Mouse (Mus musculus): ENCODE data around the gene Pex3.
"Not testable (repeated sequence)": the region's sequence is repeated elsewhere in the genome, so short reads cannot be mapped to it uniquely, and the experiment has no call there.

Pex3 gene

DNA sequence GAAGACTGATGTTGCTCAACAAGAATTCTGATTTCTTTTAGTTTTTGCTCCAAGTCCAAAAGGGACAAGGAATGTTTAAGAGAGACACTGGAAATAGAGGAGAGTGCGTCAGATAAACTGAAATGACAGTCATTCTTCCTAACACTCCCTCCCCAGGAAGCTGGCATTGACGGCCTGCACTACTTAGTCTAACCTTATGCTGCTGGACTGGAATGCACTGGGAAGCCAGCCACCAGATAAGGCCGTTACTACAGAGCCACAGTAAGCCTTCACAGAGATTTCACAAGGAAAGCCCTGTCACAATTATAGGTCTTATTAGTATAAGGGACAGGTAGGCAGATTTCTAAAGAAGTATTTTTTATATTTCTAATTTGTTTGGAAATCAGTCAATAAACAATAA, 18.2 kb downstream of the Pex3 start:
- no peak for DNase-seq

- DNase-seq = no peak
Measured at GRCm38 (mm10) chr10:13528155-13528554, 24.8 kb downstream of the Pex3 start.

DNA sequence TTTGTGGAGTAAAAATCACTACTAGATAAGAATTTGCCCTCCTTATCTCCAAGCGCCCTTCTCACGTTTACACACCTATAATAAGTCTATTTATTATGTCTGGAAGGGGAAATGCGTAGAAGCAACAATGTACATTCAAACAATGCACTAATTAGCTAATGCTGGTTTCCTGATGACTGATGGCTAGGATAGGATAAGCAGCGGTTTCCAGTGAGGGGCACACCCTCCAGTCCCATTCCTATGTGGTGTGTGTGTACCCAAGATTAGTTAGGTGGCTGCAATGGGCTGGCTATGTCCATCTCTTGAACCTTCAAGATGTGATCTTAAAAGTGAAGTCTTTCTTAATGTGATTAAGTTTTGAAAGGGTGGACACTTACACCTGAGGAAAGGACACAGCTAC, 31.1 kb downstream of the Pex3 start:
- DNase-seq = no peak

- DNase-seq = no peak
Measured at GRCm38 (mm10) chr10:13502371-13502770, 50.6 kb downstream of the Pex3 start.

DNA sequence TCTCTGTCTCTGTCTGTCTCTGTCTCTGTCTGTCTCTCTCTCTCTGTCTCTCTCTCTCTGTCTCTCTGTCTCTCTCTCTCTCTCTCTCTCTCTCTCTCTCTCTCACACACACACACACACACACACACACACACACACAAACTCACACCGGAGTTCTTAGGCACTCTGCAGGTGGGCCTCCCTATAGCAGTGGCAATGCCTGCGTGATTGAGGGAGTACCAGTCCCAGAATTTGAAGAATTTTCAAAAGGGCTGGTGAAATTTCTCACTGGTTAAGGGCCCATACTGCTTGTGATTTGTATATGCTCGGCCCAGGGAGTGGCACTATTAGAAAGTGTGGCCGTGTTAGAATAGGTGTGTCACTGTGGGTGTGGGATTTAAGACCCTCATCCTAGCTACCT, 51.4 kb downstream of the Pex3 start:
- DNase-seq = not testable (repeated sequence)

DNA sequence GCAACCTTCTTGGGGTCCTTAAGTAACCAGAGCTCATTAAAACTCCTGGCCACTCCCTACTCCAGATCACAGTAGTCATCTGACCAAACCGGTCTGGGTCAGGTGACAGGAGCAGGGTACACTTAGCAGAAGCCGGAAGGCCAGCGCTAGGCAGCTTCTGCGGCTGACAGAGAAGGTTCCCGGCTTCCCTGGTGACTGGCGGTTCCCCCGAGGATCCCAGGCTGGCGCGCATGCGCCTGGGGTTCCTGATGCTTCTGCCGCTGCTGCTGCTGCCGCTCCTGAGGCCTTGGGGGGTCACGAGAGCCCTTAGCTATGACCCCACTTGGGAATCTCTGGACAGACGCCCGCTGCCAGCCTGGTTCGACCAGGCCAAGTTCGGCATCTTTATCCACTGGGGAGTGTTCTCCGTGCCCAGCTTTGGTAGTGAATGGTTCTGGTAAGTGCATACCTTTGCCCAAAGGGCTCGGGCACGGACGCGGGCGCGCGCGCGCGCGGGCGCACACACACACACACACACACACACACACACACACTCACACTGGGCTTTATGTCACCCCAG, 51.9 kb downstream of the Pex3 start:
- peak; percentile 85 for DNase-seq

DNA sequence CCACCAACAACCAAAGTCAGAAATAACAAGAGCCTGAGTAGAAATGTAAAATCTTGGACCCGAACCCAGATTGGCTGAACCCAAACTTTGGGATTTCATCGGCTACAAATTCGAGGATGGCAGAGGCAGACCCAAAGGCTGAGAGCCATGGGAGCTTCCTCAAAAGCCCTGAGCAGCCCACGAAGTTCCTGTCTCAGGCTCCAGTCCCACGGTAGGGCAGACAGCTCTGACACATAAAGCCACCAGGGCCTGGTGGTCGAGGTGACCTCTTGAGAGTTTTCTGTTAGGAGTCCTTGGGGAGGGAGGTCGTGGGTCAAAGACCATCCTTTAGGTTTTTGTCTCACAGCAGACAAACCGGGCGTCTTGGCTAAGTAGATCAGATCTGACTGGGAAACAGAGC, 52.5 kb downstream of the Pex3 start:
- DNase-seq = no peak

- no peak for DNase-seq
Measured at GRCm38 (mm10) chr10:13499331-13499730, 53.6 kb downstream of the Pex3 start, which contains the start of gene Fuca2. Fuca2 (plus strand) TSS chr10:13499540.

DNA sequence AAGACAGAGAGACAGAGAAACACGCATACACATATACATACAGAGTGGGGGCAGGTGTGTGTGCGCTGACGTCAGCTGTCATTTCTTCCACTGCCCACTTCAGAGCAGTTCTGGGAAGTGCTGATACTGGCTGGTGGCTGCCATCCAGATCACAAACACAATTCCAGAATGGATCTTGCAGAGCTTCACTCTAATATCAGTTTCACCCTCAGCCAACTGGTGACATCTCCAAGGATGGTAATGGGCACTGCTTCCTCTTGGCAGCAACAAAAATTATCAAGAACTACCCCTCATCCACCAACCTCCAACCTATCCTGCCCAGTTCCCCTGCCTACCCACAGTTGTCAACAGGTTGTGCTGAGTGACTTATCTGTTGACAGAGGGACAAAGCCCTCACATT, 56.6 kb downstream of the Pex3 start:
- DNase-seq = no peak

DNA sequence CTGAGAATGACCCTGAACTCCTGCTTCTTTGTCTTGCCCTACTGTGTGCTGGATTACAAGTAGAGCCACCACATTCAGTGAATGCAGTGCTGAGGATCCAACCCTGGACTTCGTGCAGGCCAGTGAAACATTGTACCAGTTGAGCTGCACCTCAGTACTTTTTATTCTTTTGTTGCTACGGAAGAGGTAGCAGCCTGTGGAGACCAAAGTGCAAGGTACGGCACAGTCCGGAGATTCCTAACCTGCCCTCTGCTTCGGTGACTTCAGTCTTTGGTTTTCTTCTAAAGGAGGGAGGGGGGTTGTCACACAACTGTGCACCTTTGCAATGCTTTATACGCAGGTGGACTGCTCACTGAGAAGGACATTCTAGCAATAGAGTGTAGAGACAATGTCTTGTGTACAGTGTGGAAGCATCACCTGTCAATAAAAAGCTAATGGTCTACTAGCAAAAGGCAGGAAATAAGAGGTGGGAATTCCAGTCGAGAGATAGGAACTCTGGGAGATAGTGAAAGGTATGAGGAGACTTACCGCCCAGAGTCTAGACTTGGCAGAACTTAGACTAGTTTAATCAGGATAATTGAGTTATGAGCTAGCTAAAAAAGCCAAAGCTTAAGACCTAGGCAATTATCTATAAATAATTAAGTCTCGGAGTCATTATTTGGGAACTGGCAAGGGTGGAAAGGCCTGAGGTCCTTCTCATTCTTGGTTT, 58.8 kb downstream of the Pex3 start:
- DNase-seq = no peak

DNA sequence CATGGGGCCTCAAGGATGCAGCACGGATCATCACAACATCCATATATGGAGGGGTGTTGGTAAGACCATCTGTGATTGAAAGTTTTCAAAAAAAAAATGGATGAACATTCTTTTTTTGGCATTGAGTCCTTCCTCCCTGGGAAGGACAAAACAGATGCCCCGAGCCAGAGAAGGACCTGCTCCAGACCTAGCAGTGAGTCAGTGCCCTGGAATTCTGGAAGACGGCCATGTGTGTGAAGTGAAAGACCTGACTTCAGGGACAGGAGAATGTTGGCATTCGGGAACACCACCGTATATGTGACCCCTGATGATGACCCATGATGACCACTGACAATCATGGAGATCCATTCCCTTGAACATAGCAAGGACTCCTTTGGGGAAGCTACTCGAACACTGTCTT, 63.3 kb downstream of the Pex3 start:
- DNase-seq = no peak

- no peak for DNase-seq
Measured at GRCm38 (mm10) chr10:13485958-13486357, 67.0 kb downstream of the Pex3 start.

DNA sequence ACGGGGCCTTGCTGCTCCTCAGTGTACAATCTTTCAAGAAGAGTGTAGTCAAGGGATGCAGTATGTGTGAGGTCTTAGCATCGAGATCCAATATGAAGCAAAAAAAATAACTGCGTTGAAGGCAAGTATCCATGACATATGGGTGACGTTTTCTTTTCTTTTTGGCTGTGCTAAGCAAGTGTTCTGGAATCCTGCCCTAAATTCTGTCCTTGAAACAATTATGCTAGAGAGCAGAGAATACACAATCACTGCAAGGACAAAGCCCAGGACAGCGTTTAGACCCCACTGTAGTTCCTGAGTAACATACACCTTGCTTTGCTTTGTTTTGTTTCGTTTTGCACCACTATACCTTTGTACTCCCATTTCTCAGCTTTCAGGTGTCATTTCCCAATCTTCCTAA, 73.6 kb downstream of the Pex3 start:
- no peak for DNase-seq

DNA sequence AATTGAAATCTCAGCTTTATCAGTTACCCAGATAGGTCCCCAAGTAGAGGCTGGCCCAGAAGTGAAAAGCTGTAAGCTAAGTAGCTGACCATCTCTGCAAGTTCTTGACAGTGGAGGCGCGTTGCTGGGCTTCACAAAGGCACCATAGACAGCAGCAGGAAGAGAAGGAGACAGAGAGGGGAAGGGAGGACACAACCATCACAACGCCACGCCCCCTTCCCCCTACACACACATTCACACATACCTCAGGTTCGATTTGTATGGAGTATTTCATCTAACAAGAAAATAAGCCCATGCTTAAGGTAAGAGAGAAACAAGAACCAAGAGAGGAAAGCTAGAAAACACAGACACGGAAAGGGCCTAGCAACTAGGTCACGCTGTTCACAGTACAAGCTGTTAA, 77.8 kb downstream of the Pex3 start:
- DNase-seq = no peak

DNA sequence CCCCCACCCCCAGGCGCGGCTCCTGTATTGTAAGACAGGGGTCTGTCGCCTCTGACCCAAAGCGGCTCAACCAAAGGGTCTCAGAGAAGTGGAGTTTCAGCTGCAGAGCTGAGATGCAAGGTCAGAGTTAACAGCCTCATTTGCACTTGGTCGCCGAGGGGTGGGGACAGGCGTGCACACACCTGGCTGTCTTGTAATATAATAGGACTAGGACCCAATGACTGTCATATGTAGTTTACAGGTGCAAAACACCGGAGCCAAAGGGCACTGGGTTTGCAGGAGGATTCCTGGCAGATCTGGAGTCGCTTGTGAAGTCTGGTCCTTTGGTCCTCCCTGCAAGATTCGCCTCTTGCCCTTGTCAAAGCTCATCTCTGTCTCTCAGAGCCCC, 78.4 kb downstream of the Pex3 start:
- no peak for DNase-seq

Data from right cerebral cortex, postnatal 4 days (tissue).